Mouse (Mus musculus) cerebellum, adult 2 months (tissue): ENCODE results near the gene Cd82.

Source experiments
- CTCF ChIP-seq: fragments of 200-500 bp; IDR thresholded peaks from 2 replicates; pipeline ENCODE4 v1.5.1; 2011; ENCODE audit warnings: low read depth, mild to moderate bottlenecking, control low read depth, low read length, moderate library complexity, borderline replicate concordance; ENCODE audit not compliant: insufficient read depth
- POLR2A ChIP-seq: fragments of 200-500 bp; IDR thresholded peaks from 2 replicates; pipeline ENCODE4 v1.6.1; 2011; ENCODE audit warnings: low read length, control low read depth, borderline replicate concordance; ENCODE audit not compliant: insufficient read depth

- TF ChIP-seq CTCF: peak; percentile 61
- TF ChIP-seq POLR2A: no peak
Measured at GRCm38 (mm10) chr2:93421320-93421719, 41.6 kb downstream of the Cd82 start.
